Mouse (Mus musculus) limb, embryonic 10.5 days (tissue): ENCODE measurements at regions not wholly inside any gene's neighbourhood (a gene's known extent, or its start where the extent isn't known, plus 50 kb on each side); places are given as distances from the start of the nearest gene placed in this dataset.

Experiments
- DNase-seq: peaks from one replicate; pipeline ENCODE4 v3.0.0-alpha.2; 2017; ENCODE audit warnings: low spot score
- H3K27ac ChIP-seq: fragments of 300-500 bp; sonication (generic); 2 replicates; pipeline ENCODE4 v1.5.1; 2016; ENCODE audit warnings: mild to moderate bottlenecking
- H3K27me3 ChIP-seq: fragments of 300-500 bp; sonication (generic); 2 replicates; pipeline ENCODE4 v1.6.1; 2016; ENCODE audit warnings: low read depth, mild to moderate bottlenecking; ENCODE audit not compliant: poor library complexity, severe bottlenecking
- H3K36me3 ChIP-seq: fragments of 300-500 bp; sonication (generic); 2 replicates; pipeline ENCODE4 v1.6.1; 2016; ENCODE audit warnings: mild to moderate bottlenecking, moderate library complexity
- H3K4me1 ChIP-seq: fragments of 300-500 bp; sonication (generic); 2 replicates; pipeline ENCODE4 v1.6.1; 2016
- H3K4me3 ChIP-seq: fragments of 300-500 bp; sonication (generic); 2 replicates; pipeline ENCODE4 v1.5.1; 2016; ENCODE audit warnings: mild to moderate bottlenecking, moderate library complexity
- H3K9me3 ChIP-seq: fragments of 300-500 bp; sonication (generic); replicated peaks from 2 replicates; pipeline ENCODE4 v1.6.1; 2016; ENCODE audit warnings: mild to moderate bottlenecking
- WGBS: fragments of 180-500 bp; shearing (Covaris S2); methylation state at CpG from one replicate; pipeline ENCODE4 v1.1.7; 2016; 5-methylcytosine and 5-hydroxymethylcytosine counted together

- 85% methylated on average over 3 of the region's 3 CpGs for WGBS
Observed at GRCm38 (mm10) chr5:126045761-126046160, 514.2 kb downstream of the Tmem132b start.

GRCm38 (mm10) chr5:126063644-126064043, 532.1 kb downstream of the Tmem132b start:
- no peak for DNase-seq
- Histone ChIP-seq H3K36me3 (no peaks in the 10 kb centered on the region), H3K27ac (no peak overlapping the region)

More at GRCm38 (mm10) chr5:126045761-126046160, 514.2 kb downstream of the Tmem132b start:
- no peaks in the 10 kb centered on the region for H3K9me3 ChIP-seq
- no peaks in the 10 kb centered on the region for H3K27me3 ChIP-seq
- no peak overlapping the region for H3K4me3 ChIP-seq
- DNase-seq = no peak
- no peaks in the 10 kb centered on the region for H3K36me3 ChIP-seq
- H3K4me1 ChIP-seq = peaks cover 4% of the 10 kb centered on the region; the same call in 1 of the 2 replicates
- H3K27ac ChIP-seq = no peak overlapping the region

GRCm38 (mm10) chr5:126079281-126079838, 547.8 kb downstream of the Tmem132b start:
- Histone ChIP-seq H3K27ac (no peak overlapping the region), H3K4me1 (no peaks in the 10 kb centered on the region), H3K9me3 (no peaks in the 10 kb centered on the region), H3K27me3 (no peaks in the 10 kb centered on the region), H3K4me3 (no peak overlapping the region), H3K36me3 (no peaks in the 10 kb centered on the region)
- no peak for DNase-seq
- WGBS = 54% methylated on average over 7 of the region's 7 CpGs

More at GRCm38 (mm10) chr5:126063644-126064043, 532.1 kb downstream of the Tmem132b start:
- Histone ChIP-seq H3K4me1 (no peaks in the 10 kb centered on the region), H3K4me3 (no peak overlapping the region), H3K27me3 (no peaks in the 10 kb centered on the region), H3K9me3 (no peaks in the 10 kb centered on the region)

- WGBS = 66% methylated on average over 4 of the region's 4 CpGs
- H3K9me3 ChIP-seq = no peaks in the 10 kb centered on the region
- DNase-seq = no peak
- H3K27ac ChIP-seq = no peak overlapping the region
- no peak overlapping the region for H3K4me3 ChIP-seq
- no peaks in the 10 kb centered on the region for H3K36me3 ChIP-seq
- no peaks in the 10 kb centered on the region for H3K27me3 ChIP-seq
- H3K4me1 ChIP-seq = no peaks in the 10 kb centered on the region
Observed at GRCm38 (mm10) chr5:126088251-126088914, 556.8 kb downstream of the Tmem132b start.

GRCm38 (mm10) chr5:126093196-126093595, 561.6 kb downstream of the Tmem132b start:
- no peaks in the 10 kb centered on the region for H3K27me3 ChIP-seq
- no peak for DNase-seq
- no peak overlapping the region for H3K4me3 ChIP-seq
- no peaks in the 10 kb centered on the region for H3K9me3 ChIP-seq
- WGBS = 85% methylated on average over 5 of the region's 5 CpGs
- H3K27ac ChIP-seq = no peak overlapping the region
- H3K4me1 ChIP-seq = no peaks in the 10 kb centered on the region
- no peaks in the 10 kb centered on the region for H3K36me3 ChIP-seq

- Histone ChIP-seq H3K36me3 (no peaks in the 10 kb centered on the region), H3K4me1 (no peaks in the 10 kb centered on the region), H3K27me3 (no peaks in the 10 kb centered on the region), H3K4me3 (no peak overlapping the region), H3K9me3 (no peaks in the 10 kb centered on the region), H3K27ac (no peak overlapping the region)
- DNase-seq = no peak
- 80% methylated on average over 6 of the region's 6 CpGs for WGBS
Observed at GRCm38 (mm10) chr5:126096616-126097261, 565.2 kb downstream of the Tmem132b start.

GRCm38 (mm10) chr5:126097262-126097628, 565.7 kb downstream of the Tmem132b start:
- H3K4me1 ChIP-seq = no peaks in the 10 kb centered on the region
- H3K27ac ChIP-seq = no peak overlapping the region
- no peak overlapping the region for H3K4me3 ChIP-seq
- H3K36me3 ChIP-seq = no peaks in the 10 kb centered on the region
- no peaks in the 10 kb centered on the region for H3K9me3 ChIP-seq
- no peaks in the 10 kb centered on the region for H3K27me3 ChIP-seq
- DNase-seq = no peak

- H3K4me1 ChIP-seq = no peaks in the 10 kb centered on the region
- 87% methylated on average over 7 of the region's 7 CpGs for WGBS
- H3K27me3 ChIP-seq = no peaks in the 10 kb centered on the region
- H3K36me3 ChIP-seq = no peaks in the 10 kb centered on the region
- no peak for DNase-seq
- H3K9me3 ChIP-seq = no peaks in the 10 kb centered on the region
- no peak overlapping the region for H3K27ac ChIP-seq
- no peak overlapping the region for H3K4me3 ChIP-seq
Observed at GRCm38 (mm10) chr5:126098433-126098832, 566.9 kb downstream of the Tmem132b start.

GRCm38 (mm10) chr5:126099931-126100330, 568.4 kb downstream of the Tmem132b start:
- no peaks in the 10 kb centered on the region for H3K27me3 ChIP-seq
- WGBS = 89% methylated on average over 8 of the region's 8 CpGs
- DNase-seq = no peak

GRCm38 (mm10) chr5:126104464-126104863, 572.9 kb downstream of the Tmem132b start:
- H3K27ac ChIP-seq = no peak overlapping the region
- H3K4me1 ChIP-seq = no peaks in the 10 kb centered on the region
- WGBS = 78% methylated on average over 5 of the region's 5 CpGs
- no peaks in the 10 kb centered on the region for H3K36me3 ChIP-seq
- H3K4me3 ChIP-seq = no peak overlapping the region
- no peaks in the 10 kb centered on the region for H3K27me3 ChIP-seq
- no peak for DNase-seq
- H3K9me3 ChIP-seq = no peaks in the 10 kb centered on the region

More at GRCm38 (mm10) chr5:126099931-126100330, 568.4 kb downstream of the Tmem132b start:
- Histone ChIP-seq H3K4me1 (no peaks in the 10 kb centered on the region), H3K36me3 (no peaks in the 10 kb centered on the region), H3K9me3 (no peaks in the 10 kb centered on the region), H3K4me3 (no peak overlapping the region), H3K27ac (no peak overlapping the region)

- no peaks in the 10 kb centered on the region for H3K4me1 ChIP-seq
- no peaks in the 10 kb centered on the region for H3K27me3 ChIP-seq
- no peaks in the 10 kb centered on the region for H3K9me3 ChIP-seq
- H3K36me3 ChIP-seq = no peaks in the 10 kb centered on the region
- no peak for DNase-seq
- no peak overlapping the region for H3K4me3 ChIP-seq
- WGBS = 62% methylated on average over 1 of the region's 1 CpGs
- H3K27ac ChIP-seq = no peak overlapping the region
Observed at GRCm38 (mm10) chr5:126104883-126105282, 573.3 kb downstream of the Tmem132b start.

- Histone ChIP-seq H3K27me3 (no peaks in the 10 kb centered on the region), H3K4me3 (no peak overlapping the region), H3K4me1 (no peaks in the 10 kb centered on the region), H3K9me3 (no peaks in the 10 kb centered on the region), H3K27ac (no peak overlapping the region), H3K36me3 (no peaks in the 10 kb centered on the region)
- 93% methylated on average over 1 of the region's 1 CpGs for WGBS
- no peak for DNase-seq
Observed at GRCm38 (mm10) chr5:126105446-126105845, 573.9 kb downstream of the Tmem132b start.

GRCm38 (mm10) chr5:126107020-126107419, 575.4 kb downstream of the Tmem132b start:
- 88% methylated on average over 5 of the region's 5 CpGs for WGBS
- H3K4me3 ChIP-seq = no peak overlapping the region
- no peak overlapping the region for H3K27ac ChIP-seq
- no peaks in the 10 kb centered on the region for H3K9me3 ChIP-seq
- no peak for DNase-seq
- H3K4me1 ChIP-seq = no peaks in the 10 kb centered on the region
- no peaks in the 10 kb centered on the region for H3K36me3 ChIP-seq
- H3K27me3 ChIP-seq = no peaks in the 10 kb centered on the region
